9 mouse cellular contexts compared by ENCODE assay signal in the genomic region with DNA sequence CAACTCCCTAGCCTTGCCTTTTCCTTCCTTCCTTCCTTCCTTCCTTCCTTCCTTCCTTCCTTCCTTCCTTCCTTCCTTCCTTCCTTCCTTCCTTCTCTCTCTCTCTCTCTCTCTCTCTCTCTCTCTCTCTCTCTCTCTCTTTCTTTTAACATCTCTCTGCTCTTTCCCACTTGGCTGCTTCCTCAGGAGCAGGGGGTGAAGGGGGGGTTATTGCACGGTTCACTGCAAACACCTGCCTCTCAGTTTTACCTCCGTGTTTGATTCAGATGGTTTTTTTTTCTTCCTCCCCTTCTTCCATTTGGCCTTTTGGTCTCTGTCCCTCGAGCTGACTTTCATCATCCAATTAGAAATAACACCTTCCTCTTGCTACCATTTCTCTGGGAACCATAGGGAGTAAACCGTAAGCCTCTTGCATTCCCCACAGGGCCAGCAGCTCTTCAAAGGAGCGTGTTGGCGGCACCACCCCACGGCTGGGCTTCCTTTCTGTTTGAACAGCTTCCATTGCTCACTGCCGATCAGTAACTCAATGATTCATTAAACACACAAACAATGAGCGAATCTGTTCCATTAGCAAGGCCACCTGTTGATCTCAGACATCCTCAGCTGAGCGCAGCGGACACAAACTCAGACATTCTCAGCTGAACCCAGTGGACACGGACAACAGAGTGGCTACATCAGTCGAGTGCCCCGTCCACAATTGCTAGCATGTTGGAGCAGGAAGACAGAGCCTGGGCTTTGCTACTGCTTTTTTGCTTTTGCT.
DNase-seq lines count a peak whose midpoint lies in the region; ATAC-seq lines count a peak whose summit lies in the region.
"Had no signal": no experiment of that assay in that cellular context is flagged by ENCODE, and none has a peak within 500 bp of the region (broad histone marks: within the 10 kb centered on the region; RNA-seq: fewer than 3 reads in every experiment).

No protein-coding gene starts in this region.

- no peak overlapping the region for H3K27ac ChIP-seq in hindbrain, embryonic 11.5 days (ENCODE audit: low read depth, low read length)
- H3K27ac ChIP-seq: embryonic facial prominence, embryonic 12.5 days had no signal

- DNase-seq in adrenal gland, postnatal 10 days = peak; percentile 29
- DNase-seq in adrenal gland, postnatal 4 days (ENCODE audit: low spot score in 2 of 2) = no peak
- peak; percentile 30 for DNase-seq in embryo, embryonic 9.5 days (ENCODE audit: extremely low spot score)
- peak; percentile 39 for DNase-seq in hindbrain, embryonic 11.5 days (ENCODE audit: low spot score)
- peak; percentile 11 for DNase-seq in layer of hippocampus, adult 9-10 months (ENCODE audit: low spot score)
- peak; percentile 17 for DNase-seq in lung, postnatal 25 days (ENCODE audit: low spot score)
- peak; percentile 9 for DNase-seq in right cerebral cortex, postnatal 25 days

- ATAC-seq in hindbrain, embryonic 11.5 days (ENCODE audit: low FRiP score) = no peak
- ATAC-seq in CD4-positive, CD25-positive, alpha-beta regulatory T cell, adult 4 months = no peak

- 21% methylated on average over 14 of the region's 14 CpGs for WGBS in hindbrain, embryonic 11.5 days

- H3K4me2 ChIP-seq in hindbrain, embryonic 11.5 days (replicated peaks; ENCODE audit: low read depth, low read length) = peak overlapping the region; percentile 6; the same call in 1 of the 2 replicates
- H3K4me2 ChIP-seq: embryonic facial prominence, embryonic 12.5 days had no signal

- no peak overlapping the region for H3K4me3 ChIP-seq in hindbrain, embryonic 11.5 days (ENCODE audit: low read depth, low read length)
- H3K4me3 ChIP-seq: embryonic facial prominence, embryonic 12.5 days had no signal

- no peaks in the 10 kb centered on the region for H3K27me3 ChIP-seq in hindbrain, embryonic 11.5 days (ENCODE audit: control insufficient read depth, insufficient read depth, low read length)
- H3K27me3 ChIP-seq: embryonic facial prominence, embryonic 12.5 days had no signal

- H3K9ac ChIP-seq in hindbrain, embryonic 11.5 days (ENCODE audit: low read depth, low read length) = no peak overlapping the region
- H3K9ac ChIP-seq: embryonic facial prominence, embryonic 12.5 days had no signal

- no peaks in the 10 kb centered on the region for H3K4me1 ChIP-seq in hindbrain, embryonic 11.5 days (replicated peaks; ENCODE audit: control insufficient read depth, insufficient read depth, low read length)
- H3K4me1 ChIP-seq: embryonic facial prominence, embryonic 12.5 days had no signal

- no peaks in the 10 kb centered on the region for H3K9me3 ChIP-seq in hindbrain, embryonic 11.5 days (ENCODE audit: control insufficient read depth, low read length)
- H3K9me3 ChIP-seq: embryonic facial prominence, embryonic 12.5 days had no signal

- H3K36me3 ChIP-seq in hindbrain, embryonic 11.5 days (ENCODE audit: control insufficient read depth, insufficient read depth, low read length) = no peaks in the 10 kb centered on the region
- H3K36me3 ChIP-seq: embryonic facial prominence, embryonic 12.5 days had no signal

Comparison
In these comparisons a context has a peak if more than half of its experiments do, and no peak if none do; other contexts are left out.
1. DNase-seq: peak in adrenal gland, postnatal 10 days (single experiment), embryo, embryonic 9.5 days (single experiment), hindbrain, embryonic 11.5 days (single experiment), layer of hippocampus, adult 9-10 months (single experiment), lung, postnatal 25 days (single experiment) and right cerebral cortex, postnatal 25 days (single experiment); none in adrenal gland, postnatal 4 days (0 of 2).